Mouse (Mus musculus) kidney, postnatal 25 days (tissue): ENCODE measurements around the gene Dnmt1.
A peak's percentile ranks its signal among the peaks of the same experiment; 100 is the strongest.
"Not testable (repeated sequence)": the region's sequence is repeated elsewhere in the genome, so short reads cannot be mapped to it uniquely, and the experiment has no call there.

Experiments
- DNase-seq, 2 experiments: peaks; one replicate each; pipeline ENCODE4 v3.0.0; 2021; ENCODE audit warnings: mixed read lengths in 2 of 2

Dnmt1 gene

DNA sequence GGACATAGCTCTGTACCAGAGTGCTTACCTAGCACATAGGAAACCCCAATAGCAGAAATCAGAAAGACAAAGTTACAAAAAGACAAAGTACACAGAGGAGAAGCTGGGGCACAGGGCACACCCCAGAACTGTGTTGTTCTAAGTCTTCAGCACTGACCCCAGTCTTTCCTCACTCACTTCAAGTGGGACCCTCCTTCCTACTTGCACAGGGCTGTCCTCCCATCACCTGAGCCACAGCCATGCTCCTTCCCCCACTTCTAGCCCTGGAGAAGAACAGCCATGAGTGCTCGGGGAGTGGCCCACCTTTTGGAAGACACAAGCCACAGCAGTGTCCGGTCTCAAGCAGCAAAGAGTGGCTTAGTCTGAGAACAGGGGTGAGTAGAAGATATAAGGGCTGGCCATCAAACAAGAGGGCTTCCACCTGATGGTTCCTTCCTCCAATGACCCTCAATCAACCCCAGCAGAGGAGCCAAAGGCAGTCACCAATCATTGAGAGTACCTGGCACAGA, at the start of gene Dnmt1:
TSS of gene Dnmt1 (minus strand) at position 459 of the 509 bp plus-strand sequence.
- no peak for DNase-seq

DNA sequence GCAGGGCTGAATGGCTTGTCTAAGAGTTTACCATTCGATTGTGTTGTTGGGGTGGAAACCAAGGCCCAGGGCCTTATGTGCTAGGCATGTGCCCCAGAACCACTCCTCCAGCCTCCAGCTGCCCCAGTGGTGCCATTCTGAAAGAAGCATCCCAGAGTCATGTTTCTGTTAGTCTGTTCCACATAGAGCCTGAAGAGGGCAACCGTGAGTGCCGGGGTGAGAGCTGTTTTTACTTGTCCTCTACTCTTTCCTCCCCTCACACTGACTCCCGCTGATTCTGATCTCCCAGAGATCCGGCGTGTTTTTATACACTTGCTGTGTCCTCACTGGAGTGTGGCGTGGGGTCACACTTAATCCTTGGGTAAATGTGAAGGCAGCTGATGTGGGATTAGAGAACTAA, 48.3 kb upstream of the Dnmt1 start:
- DNase-seq, result no peak

DNA sequence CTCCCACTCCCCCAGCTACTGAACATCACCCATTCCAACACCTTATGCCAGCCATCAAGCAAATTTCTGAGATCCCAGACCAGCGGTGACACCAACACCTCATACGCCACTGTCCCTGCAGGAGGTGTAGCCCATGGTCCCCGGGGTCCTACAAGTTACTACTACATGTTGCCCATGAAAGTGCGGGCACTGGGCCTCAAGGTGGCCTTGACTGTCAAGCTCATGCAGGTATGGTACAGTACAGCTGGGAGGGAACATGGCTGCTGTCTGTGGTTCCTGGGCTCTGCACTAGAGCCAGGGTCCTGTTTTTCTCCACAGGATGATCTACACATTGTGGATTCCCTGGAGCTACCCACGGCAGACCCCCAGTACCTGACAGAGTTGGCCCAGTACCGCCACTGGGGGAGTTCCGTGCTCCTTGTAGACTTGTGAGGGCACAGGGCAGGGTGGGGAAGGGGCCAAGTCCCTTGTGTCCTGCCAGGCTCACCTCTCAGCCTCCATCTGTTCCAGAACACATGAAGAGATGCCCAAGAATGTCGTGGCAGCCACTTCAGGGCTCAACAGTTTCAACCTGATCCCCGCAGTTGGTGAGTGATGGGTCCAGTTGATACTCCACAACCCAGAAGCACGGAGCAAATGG, 47.7 kb upstream of the Dnmt1 start:
- DNase-seq, result no peak

- DNase-seq, result peak; percentile 88 to 93
Measured at GRCm38 (mm10) chr9:21002627-21003551, 43.2 kb upstream of the Dnmt1 start, which contains the start of gene Mrpl4. Gene Mrpl4, plus strand, starts transcription at chr9:21002738.

DNA sequence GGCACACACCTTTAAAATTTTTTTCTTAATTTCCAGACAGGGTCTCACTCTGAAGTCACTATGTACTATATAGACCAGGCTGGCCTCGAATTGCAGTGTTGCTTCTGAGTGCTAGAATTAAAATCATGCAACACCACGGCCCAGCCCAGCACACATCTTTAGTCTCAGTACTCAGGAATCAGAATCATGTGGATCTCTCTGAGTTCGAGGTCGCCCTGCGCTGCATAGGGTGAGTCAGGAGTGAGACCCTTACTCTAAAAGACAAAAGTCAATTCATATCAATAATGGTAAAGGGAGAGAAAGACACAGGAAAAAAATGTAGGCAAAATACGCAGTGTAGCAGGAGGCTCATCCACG, 42.6 kb upstream of the Dnmt1 start:
- DNase-seq, result no peak

DNA sequence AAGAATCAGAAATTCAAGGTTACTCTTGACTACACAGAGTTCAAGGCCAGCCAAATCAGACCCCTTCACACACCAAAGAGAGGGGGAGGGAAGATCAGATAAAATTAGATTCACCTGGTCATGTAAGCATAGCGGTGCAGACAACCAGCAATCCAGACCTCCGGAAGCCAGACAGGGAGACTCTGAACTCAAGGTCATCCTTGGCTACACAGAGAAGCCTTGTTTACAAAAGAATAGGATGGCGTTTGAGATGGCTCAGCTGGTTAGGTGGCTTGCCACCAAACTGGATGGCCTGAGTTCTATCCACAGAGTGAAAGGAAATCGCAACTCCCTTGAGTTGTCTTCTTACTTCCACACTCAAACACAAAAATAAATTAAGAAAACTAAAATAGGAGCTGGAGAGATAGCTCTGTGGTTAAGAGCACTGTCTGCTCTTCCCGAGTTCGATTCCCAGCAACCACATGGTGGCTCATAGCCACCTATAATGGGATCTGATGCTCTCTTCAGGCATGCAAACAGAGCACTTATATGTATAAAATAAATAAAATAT, 42.0 kb upstream of the Dnmt1 start:
- no peak for DNase-seq

DNA sequence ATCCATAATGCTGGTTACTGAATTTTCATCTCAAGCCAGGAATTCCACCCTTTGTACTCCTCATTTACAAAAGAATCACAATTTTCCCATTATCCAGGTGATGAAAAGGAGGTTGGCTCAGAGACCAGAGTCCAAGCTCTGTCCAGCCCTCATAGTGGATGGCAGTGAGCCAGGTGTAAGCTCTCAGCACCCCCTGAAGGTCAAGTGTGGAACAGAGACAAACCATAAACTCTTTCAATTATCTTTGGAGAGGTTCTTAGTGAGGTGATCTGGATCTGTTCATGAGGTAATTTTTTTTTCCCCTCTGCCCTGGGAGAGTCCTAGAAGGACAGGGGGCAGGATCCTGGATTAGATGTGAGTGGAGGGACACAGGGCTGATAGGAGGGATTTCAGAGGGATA, 41.1 kb upstream of the Dnmt1 start:
- peak; percentile 73 to 77 for DNase-seq

DNA sequence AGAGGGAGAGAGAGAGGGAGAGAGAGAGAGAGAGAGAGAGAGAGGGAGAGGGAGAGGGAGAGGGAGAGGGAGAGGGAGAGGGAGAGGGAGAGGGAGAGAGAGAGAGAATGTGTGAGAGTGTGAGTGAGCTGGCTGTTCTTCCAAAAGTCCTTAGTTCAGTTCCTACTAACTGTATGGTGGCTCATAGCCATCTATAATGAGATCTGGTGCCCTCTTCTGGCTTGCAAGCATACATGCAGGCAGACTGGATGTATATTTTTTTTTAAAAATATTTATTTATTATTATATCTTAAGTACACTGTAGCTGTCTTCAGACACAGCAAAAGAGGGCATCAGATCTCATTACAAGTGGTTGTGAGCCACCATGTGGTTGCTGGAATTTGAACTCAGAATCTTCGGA, 38.6 kb upstream of the Dnmt1 start:
- DNase-seq, result not testable (repeated sequence)

- no peak for DNase-seq
Measured at GRCm38 (mm10) chr9:20997065-20997464, 37.4 kb upstream of the Dnmt1 start.

GRCm38 (mm10) chr9:20995069-20995468, 35.4 kb upstream of the Dnmt1 start:
- peak; percentile 62 to 85 for DNase-seq

GRCm38 (mm10) chr9:20993165-20993898, 33.6 kb upstream of the Dnmt1 start:
- DNase-seq, result no peak

- no peak for DNase-seq
Measured at GRCm38 (mm10) chr9:20991587-20991986, 31.9 kb upstream of the Dnmt1 start.

DNA sequence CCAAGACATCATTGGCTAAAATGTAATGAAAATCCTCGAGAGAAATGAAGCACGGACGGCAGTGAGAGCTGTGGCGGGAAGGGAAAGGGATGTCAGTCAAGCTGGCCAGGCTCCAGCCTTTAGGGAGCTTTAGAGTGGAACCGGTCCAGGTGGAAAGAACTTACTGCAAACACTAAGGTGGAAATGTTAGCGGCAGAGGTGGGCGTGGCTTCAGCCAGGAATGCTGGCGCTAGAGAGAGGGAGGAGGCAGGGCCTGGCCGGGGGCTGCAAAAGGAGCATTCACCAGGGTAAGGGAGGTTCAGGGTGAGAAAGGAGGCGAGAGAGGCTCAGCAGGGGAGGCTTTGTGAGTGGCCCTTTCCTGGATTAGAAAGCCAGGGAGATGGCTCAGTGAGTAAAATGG, 31.2 kb upstream of the Dnmt1 start:
- DNase-seq, result peak; percentile 82 to 85

DNA sequence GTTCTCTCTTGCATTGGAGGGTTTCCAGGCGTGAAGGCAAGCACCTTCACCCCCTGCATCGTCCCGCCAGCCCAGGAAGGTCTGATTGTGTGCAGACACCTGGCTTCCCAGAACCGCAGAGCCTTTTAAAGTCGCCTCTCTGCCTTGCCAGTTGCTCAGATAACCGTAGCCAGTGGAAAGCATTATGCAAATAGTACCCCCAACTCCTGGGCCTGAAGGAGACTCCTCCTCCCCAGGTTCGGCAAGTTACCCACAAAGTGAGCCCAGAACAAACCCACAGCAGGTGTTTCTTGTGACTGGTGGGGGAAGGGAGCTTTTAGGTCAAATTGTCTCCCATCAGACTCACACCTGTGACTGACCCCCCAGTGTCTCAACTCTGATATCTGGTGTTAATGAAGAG, 28.3 kb upstream of the Dnmt1 start:
- DNase-seq, result no peak

DNA sequence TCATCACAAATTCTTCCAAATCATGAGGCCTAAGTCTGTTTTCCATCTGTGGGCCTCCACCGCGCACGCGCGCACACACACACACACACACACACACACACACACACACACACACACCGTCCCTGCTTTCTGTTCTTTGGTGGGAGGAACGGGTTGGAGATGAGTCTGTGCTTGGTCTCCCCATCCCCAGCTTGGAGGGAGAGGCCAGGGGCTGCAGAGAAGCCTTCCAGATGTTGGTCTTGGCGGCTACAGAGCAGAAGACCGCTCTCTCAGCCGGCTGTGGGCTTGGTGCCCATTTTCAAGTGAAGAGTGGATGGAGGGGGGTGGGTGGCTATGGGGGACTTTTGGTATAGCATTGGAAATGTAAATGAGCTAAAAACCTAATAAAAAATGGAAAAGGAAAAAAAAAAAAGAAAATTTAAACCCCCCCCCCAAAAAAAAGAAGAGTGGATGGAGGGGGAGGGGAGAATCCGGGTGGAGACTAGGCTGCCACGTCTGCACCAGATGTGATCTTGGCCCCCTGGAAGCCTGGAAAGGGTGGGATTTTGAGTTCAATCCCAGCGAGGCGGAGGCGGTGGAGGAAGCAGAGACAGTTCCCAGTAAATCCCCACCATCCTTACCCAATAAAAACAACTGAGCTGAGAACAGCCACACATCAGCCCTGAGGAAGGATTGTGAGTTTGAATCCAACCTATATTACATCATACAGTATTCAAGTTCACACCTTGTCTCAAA, 27.4 kb upstream of the Dnmt1 start:
- DNase-seq, result no peak

DNA sequence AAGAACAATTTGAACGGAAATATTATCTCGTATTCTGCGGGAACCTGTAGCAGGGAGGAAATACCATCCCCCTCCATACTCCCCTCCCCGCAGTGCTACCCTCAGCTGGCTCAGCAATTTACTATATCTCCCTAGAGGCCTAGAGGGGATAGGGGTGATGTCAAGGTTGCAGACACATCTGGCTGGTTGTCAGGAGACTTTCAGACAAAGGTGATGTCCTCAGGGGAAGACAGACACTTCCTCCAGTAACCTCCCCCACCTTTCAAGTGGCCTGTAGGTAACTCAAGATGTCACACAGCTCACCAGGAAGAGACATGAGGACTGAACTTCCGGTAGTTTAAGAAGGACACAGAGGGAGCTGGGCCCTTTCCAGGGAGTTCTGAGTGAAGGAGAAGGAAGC, 23.5 kb upstream of the Dnmt1 start:
- DNase-seq, result peak in 1 of 2 experiments; percentile 23

DNA sequence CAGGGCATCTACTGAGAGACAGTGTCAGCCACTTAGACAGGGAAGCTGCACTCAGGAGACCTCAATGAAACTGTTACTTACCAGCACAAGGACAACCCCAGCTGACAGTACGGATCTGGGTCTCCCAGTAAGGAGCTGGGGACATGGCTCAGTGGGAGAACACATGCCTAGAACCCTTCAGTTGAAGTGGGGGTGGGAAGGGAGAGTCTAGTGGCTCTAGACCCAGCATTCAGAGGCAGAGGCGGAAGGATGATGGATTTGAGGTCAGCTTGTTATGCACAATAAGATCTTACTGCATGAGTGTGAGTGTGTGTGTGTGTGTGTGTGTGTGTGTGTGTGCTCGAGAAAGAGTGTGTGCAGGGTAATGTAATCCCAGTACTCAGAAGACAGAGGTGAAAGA, 22.5 kb upstream of the Dnmt1 start:
- no peak for DNase-seq

DNA sequence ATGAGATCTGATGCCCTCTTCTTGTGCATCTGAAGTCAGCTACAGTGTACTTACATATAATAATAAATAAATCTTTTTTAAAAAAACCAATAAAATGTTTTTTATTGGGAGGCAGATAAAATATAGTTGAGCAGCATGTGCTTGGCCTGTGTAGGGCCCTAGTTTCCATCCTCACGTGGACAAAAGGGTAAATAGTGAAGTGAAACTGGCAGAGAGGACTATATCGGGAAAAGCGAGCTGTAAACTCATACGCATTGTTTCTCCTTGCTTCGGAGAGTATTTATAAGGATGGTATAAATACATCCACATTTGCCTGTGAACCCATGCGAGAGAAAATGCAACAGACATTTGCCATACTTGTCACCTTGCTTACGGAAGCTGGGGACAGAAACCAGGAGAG, 20.1 kb upstream of the Dnmt1 start:
- DNase-seq, result no peak

- no peak for DNase-seq
Measured at GRCm38 (mm10) chr9:20979181-20979580, 19.5 kb upstream of the Dnmt1 start.

GRCm38 (mm10) chr9:20978409-20979095, 18.9 kb upstream of the Dnmt1 start:
- DNase-seq, result no peak

GRCm38 (mm10) chr9:20976961-20977689, 17.4 kb upstream of the Dnmt1 start:
- DNase-seq, result no peak
